21 mouse cellular contexts compared by ENCODE assay signal in genomic region chr2:142344021-142344420, GRCm38 (mm10).
DNase-seq lines count a peak whose midpoint lies in the region; TF ChIP-seq lines count a peak whose summit lies in the region.
"Had no signal": no experiment of that assay in that cellular context is flagged by ENCODE, and none has a peak within 500 bp of the region (broad histone marks: within the 10 kb centered on the region; RNA-seq: fewer than 3 reads in every experiment).

No protein-coding gene starts in this region.

- H3K4me1 ChIP-seq in E14TG2a.4 (replicated peaks; ENCODE audit: low read depth, low read length) = 0 out of 2 replicates have a peak, but pooled peaks cover 2% of the 10 kb centered on the region
- H3K4me1 ChIP-seq in midbrain, embryonic 10.5 days = no peaks in the 10 kb centered on the region
- no peaks in the 10 kb centered on the region for H3K4me1 ChIP-seq in lung, adult 2 months (ENCODE audit: control insufficient read depth, insufficient read depth, low read length)
- H3K4me1 ChIP-seq: embryonic facial prominence, embryonic 13.5 days; embryonic facial prominence, embryonic 15.5 days; forebrain, embryonic 13.5 days; forebrain, embryonic 15.5 days had no signal

- peak; percentile 16; the same call in 1 of the 2 replicates for TF ChIP-seq CTCF in E14TG2a.4 (conservative IDR thresholded peaks at IDR 0.05; ENCODE audit: low read length)
- no peak for TF ChIP-seq CTCF in lung, adult 2 months (IDR thresholded peaks at IDR 0.05; ENCODE audit: insufficient read depth, low read length)

- H3K27me3 ChIP-seq in E14TG2a.4 (ENCODE audit: insufficient read depth, low read length) = no peaks in the 10 kb centered on the region
- peaks cover 40% of the 10 kb centered on the region for H3K27me3 ChIP-seq in midbrain, embryonic 10.5 days (ENCODE audit: low read depth, poor library complexity, severe bottlenecking)
- H3K27me3 ChIP-seq: CH12.LX; embryonic facial prominence, embryonic 13.5 days; embryonic facial prominence, embryonic 15.5 days; Patski had no signal

- H3K27ac ChIP-seq in midbrain, embryonic 10.5 days (replicated peaks) = no peak overlapping the region
- H3K27ac ChIP-seq: embryonic facial prominence, embryonic 13.5 days; embryonic facial prominence, embryonic 15.5 days; forebrain, embryonic 13.5 days; forebrain, embryonic 15.5 days had no signal

- DNase-seq in cerebellum, adult 9-10 months = peak; percentile 46
- DNase-seq in cerebellum, adult 18-20 months = no peak
- peak; percentile 59 for DNase-seq in ES-CJ7 (ENCODE audit: low read depth, low spot score)
- peak; percentile 59 for DNase-seq in R1 (ENCODE audit: low read depth, low spot score)
- DNase-seq in midbrain, embryonic 10.5 days (ENCODE audit: low spot score) = no peak
- DNase-seq in right cerebral cortex, postnatal 25 days = no peak
- DNase-seq in lung, adult 2 months = no peak
- DNase-seq: adrenal gland, adult 8-10 months; adrenal gland, postnatal 14 days; adrenal gland, postnatal 36 days; B cell, adult 2 months; embryo, embryonic 11 days; forebrain, postnatal 0 days had no signal

- H3K9me3 ChIP-seq in E14TG2a.4 (ENCODE audit: low read length) = no peaks in the 10 kb centered on the region
- no peaks in the 10 kb centered on the region for H3K9me3 ChIP-seq in midbrain, embryonic 10.5 days (replicated peaks)
- H3K9me3 ChIP-seq: embryonic facial prominence, embryonic 13.5 days; embryonic facial prominence, embryonic 15.5 days; forebrain, embryonic 13.5 days; forebrain, embryonic 15.5 days had no signal

- no peak for TF ChIP-seq POLR2A in lung, adult 2 months (IDR thresholded peaks at IDR 0.05; ENCODE audit: borderline replicate concordance, extremely low read depth, low read depth, low read length)

- WGBS in midbrain, embryonic 10.5 days = 66% methylated on average over 1 of the region's 2 CpGs
- 62% methylated on average over 1 of the region's 2 CpGs for WGBS in lung, adult 2 months

- H3K4me3 ChIP-seq in E14TG2a.4 (replicated peaks; ENCODE audit: low read length) = no peak overlapping the region
- no peak overlapping the region for H3K4me3 ChIP-seq in midbrain, embryonic 10.5 days
- no peak overlapping the region for H3K4me3 ChIP-seq in lung, adult 2 months (replicated peaks; ENCODE audit: extremely low read depth, low read depth, low read length)
- H3K4me3 ChIP-seq: embryonic facial prominence, embryonic 13.5 days; embryonic facial prominence, embryonic 15.5 days; forebrain, embryonic 13.5 days; forebrain, embryonic 15.5 days had no signal

- no peaks in the 10 kb centered on the region for H3K36me3 ChIP-seq in E14TG2a.4 (ENCODE audit: insufficient read depth, low read length)
- H3K36me3 ChIP-seq in midbrain, embryonic 10.5 days = no peaks in the 10 kb centered on the region
- H3K36me3 ChIP-seq: embryonic facial prominence, embryonic 13.5 days; embryonic facial prominence, embryonic 15.5 days; forebrain, embryonic 15.5 days; G1E had no signal

Comparison
In these comparisons a context has a peak if more than half of its experiments do, and no peak if none do; other contexts are left out.
1. DNase-seq: peak in cerebellum, adult 9-10 months (single experiment), ES-CJ7 (single experiment) and R1 (single experiment); none in cerebellum, adult 18-20 months (0 of 2), midbrain, embryonic 10.5 days (single experiment), right cerebral cortex, postnatal 25 days (single experiment) and lung, adult 2 months (single experiment).